Mouse (Mus musculus) neural tube, embryonic 15.5 days (tissue): ENCODE measurements around the gene Nek4. TPM values are rescaled to one million over a fixed set of nuclear protein-coding genes. Genes with fewer than 3 reads are reported as not detected.
A peak's percentile ranks its signal among the peaks of the same experiment; 100 is the strongest.

ENCODE experiments used
- ATAC-seq: fragments of 200-750 bp; cut with Nextera tagmentation; 2 replicates; pipeline ENCODE4 v1.8.0; 2017; ENCODE audit warnings: mild to moderate bottlenecking, moderate TSS enrichment, moderate library complexity; ENCODE audit not compliant: low FRiP score
- H3K27ac ChIP-seq: fragments of 300-500 bp; sonication (generic); replicated peaks from 2 replicates; pipeline ENCODE4 v1.5.1; 2015; ENCODE audit warnings: mild to moderate bottlenecking, inconsistent platforms
- H3K27me3 ChIP-seq: fragments of 300-500 bp; sonication (generic); replicated peaks from 2 replicates; pipeline ENCODE4 v1.6.1; 2015; ENCODE audit warnings: inconsistent platforms
- H3K36me3 ChIP-seq: fragments of 300-500 bp; sonication (generic); 2 replicates; pipeline ENCODE4 v1.6.1; 2015; ENCODE audit warnings: inconsistent platforms
- H3K4me1 ChIP-seq: fragments of 300-500 bp; sonication (generic); 2 replicates; pipeline ENCODE4 v1.6.1; 2015; ENCODE audit warnings: inconsistent platforms
- H3K4me2 ChIP-seq: fragments of 300-500 bp; sonication (generic); 2 replicates; pipeline ENCODE4 v1.6.1; 2015; ENCODE audit warnings: inconsistent platforms, mild to moderate bottlenecking, moderate library complexity
- H3K4me3 ChIP-seq: fragments of 300-500 bp; sonication (generic); replicated peaks from 2 replicates; pipeline ENCODE4 v1.5.1; 2015; ENCODE audit warnings: mild to moderate bottlenecking, inconsistent platforms
- H3K9ac ChIP-seq: fragments of 300-500 bp; sonication (generic); replicated peaks from 2 replicates; pipeline ENCODE4 v1.6.1; 2015; ENCODE audit warnings: mild to moderate bottlenecking, inconsistent platforms
- H3K9me3 ChIP-seq: fragments of 300-500 bp; sonication (generic); replicated peaks from 2 replicates; pipeline ENCODE4 v1.6.1; 2016; ENCODE audit warnings: inconsistent platforms
- WGBS: fragments of 180-500 bp; shearing (Covaris S2); methylation state at CpG from one replicate; pipeline ENCODE4 v1.1.7; 2015; ENCODE audit warnings: mixed read lengths; 5-methylcytosine and 5-hydroxymethylcytosine counted together
- polyA plus RNA-seq: library from polyadenylated mRNA; unstranded; fragments of >200 nt; fragmentation: Nextera tagmentation; extraction: Ambion mirVana; gene quantifications from 2 replicates; pipeline ENCODE4 v1.2.1, GENCODE M21; 2015

Gene Nek4
- polyA plus RNA-seq, 1 experiment from 2014 or later, result 15.8 TPM

- no peak overlapping the region for H3K4me3 ChIP-seq
- no peak overlapping the region for H3K4me2 ChIP-seq
- H3K27ac ChIP-seq, result no peak overlapping the region
- no peak for ATAC-seq
- H3K9me3 ChIP-seq, result no peaks in the 10 kb centered on the region
- H3K36me3 ChIP-seq, result peaks cover 48% of the 10 kb centered on the region
- H3K9ac ChIP-seq, result no peak overlapping the region
- H3K4me1 ChIP-seq, result no peaks in the 10 kb centered on the region
- 86% methylated on average over 3 of the region's 3 CpGs for WGBS
- H3K27me3 ChIP-seq, result no peaks in the 10 kb centered on the region
Measured at GRCm38 (mm10) chr14:30976222-30976621, 25.0 kb downstream of the Nek4 start.

- Histone ChIP-seq H3K36me3 (no peaks in the 10 kb centered on the region), H3K4me1 (peaks cover 14% of the 10 kb centered on the region), H3K9ac (no peak overlapping the region), H3K4me2 (no peak overlapping the region), H3K4me3 (no peak overlapping the region), H3K27me3 (no peaks in the 10 kb centered on the region), H3K27ac (no peak overlapping the region), H3K9me3 (no peaks in the 10 kb centered on the region)
- ATAC-seq, result no peak
Measured at GRCm38 (mm10) chr14:30996417-30996816, 45.2 kb downstream of the Nek4 start.

- H3K36me3 ChIP-seq, result no peaks in the 10 kb centered on the region
- peak overlapping the region; percentile 90 for H3K4me3 ChIP-seq
- no peak overlapping the region for H3K27ac ChIP-seq
- no peak for ATAC-seq
- H3K9ac ChIP-seq, result peak overlapping the region; percentile 87
- H3K27me3 ChIP-seq, result no peaks in the 10 kb centered on the region
- WGBS, result 67% methylated on average over 10 of the region's 10 CpGs
- no peaks in the 10 kb centered on the region for H3K9me3 ChIP-seq
- peaks cover 23% of the 10 kb centered on the region for H3K4me1 ChIP-seq
- H3K4me2 ChIP-seq, result peak overlapping the region; percentile 71
Measured at GRCm38 (mm10) chr14:31000356-31000755, 49.2 kb downstream of the Nek4 start.

- H3K4me2 ChIP-seq, result peak overlapping the region; percentile 71
- H3K9ac ChIP-seq, result peak overlapping the region; percentile 87
- H3K4me3 ChIP-seq, result peak overlapping the region; percentile 90
- no peaks in the 10 kb centered on the region for H3K36me3 ChIP-seq
- no peaks in the 10 kb centered on the region for H3K27me3 ChIP-seq
- WGBS, result 1% methylated on average over 21 of the region's 21 CpGs
- peak overlapping the region; percentile 92 for H3K27ac ChIP-seq
- H3K9me3 ChIP-seq, result no peaks in the 10 kb centered on the region
- ATAC-seq, result peak; percentile 53
- H3K4me1 ChIP-seq, result peaks cover 23% of the 10 kb centered on the region
Measured at GRCm38 (mm10) chr14:31000816-31001306, 49.7 kb downstream of the Nek4 start.

- WGBS, result under 1% methylated on average over 84 of the region's 84 CpGs
- H3K9me3 ChIP-seq, result no peaks in the 10 kb centered on the region
- peak; percentile 96 for ATAC-seq
- H3K9ac ChIP-seq, result peak within 1 kb of the TSS; percentile 87
- H3K27ac ChIP-seq, result peak within 1 kb of the TSS; percentile 92
- peak within 1 kb of the TSS; percentile 71 for H3K4me2 ChIP-seq
- peaks cover 23% of the 10 kb centered on the region for H3K4me1 ChIP-seq
- H3K27me3 ChIP-seq, result no peaks in the 10 kb centered on the region
- peak within 1 kb of the TSS; percentile 90 for H3K4me3 ChIP-seq
- H3K36me3 ChIP-seq, result peaks cover 4% of the 10 kb centered on the region
Measured at GRCm38 (mm10) chr14:31001307-31002205, 50.4 kb downstream of the Nek4 start, which contains the start of the genes Glt8d1 and Spcs1. Gene Glt8d1, plus strand, starts transcription at chr14:31001400. Gene Spcs1, minus strand, starts transcription at chr14:31001672.

- Histone ChIP-seq H3K4me3 (no peak overlapping the region), H3K9ac (no peak overlapping the region), H3K27me3 (no peaks in the 10 kb centered on the region), H3K4me2 (no peak overlapping the region), H3K9me3 (no peaks in the 10 kb centered on the region), H3K36me3 (peaks cover 28% of the 10 kb centered on the region), H3K27ac (no peak overlapping the region), H3K4me1 (peaks cover 21% of the 10 kb centered on the region)
- no peak for ATAC-seq
- WGBS, result 93% methylated on average over 2 of the region's 2 CpGs
Measured at GRCm38 (mm10) chr14:31004527-31004926, 53.4 kb downstream of the Nek4 start.

- H3K27ac ChIP-seq, result no peak overlapping the region
- H3K27me3 ChIP-seq, result no peaks in the 10 kb centered on the region
- H3K4me1 ChIP-seq, result peaks cover 9% of the 10 kb centered on the region
- no peak overlapping the region for H3K4me2 ChIP-seq
- ATAC-seq, result no peak
- H3K9me3 ChIP-seq, result no peaks in the 10 kb centered on the region
- H3K4me3 ChIP-seq, result no peak overlapping the region
- peaks cover 50% of the 10 kb centered on the region for H3K36me3 ChIP-seq
- H3K9ac ChIP-seq, result no peak overlapping the region
- WGBS, result 87% methylated on average over 5 of the region's 5 CpGs
Measured at GRCm38 (mm10) chr14:31006779-31007178, 55.6 kb downstream of the Nek4 start.

- Histone ChIP-seq H3K9me3 (no peaks in the 10 kb centered on the region), H3K36me3 (peaks cover 93% of the 10 kb centered on the region), H3K9ac (no peak overlapping the region), H3K4me2 (no peak overlapping the region), H3K27ac (no peak overlapping the region), H3K4me1 (no peaks in the 10 kb centered on the region), H3K27me3 (no peaks in the 10 kb centered on the region), H3K4me3 (no peak overlapping the region)
- ATAC-seq, result no peak
- 91% methylated on average over 3 of the region's 3 CpGs for WGBS
Measured at GRCm38 (mm10) chr14:31011588-31011987, 60.4 kb downstream of the Nek4 start.

GRCm38 (mm10) chr14:31013928-31014327 lies 62.8 kb downstream of the Nek4 start:
- Histone ChIP-seq H3K36me3 (peaks cover 77% of the 10 kb centered on the region), H3K9ac (no peak overlapping the region), H3K4me1 (peaks cover 14% of the 10 kb centered on the region), H3K4me2 (no peak overlapping the region), H3K9me3 (no peaks in the 10 kb centered on the region), H3K27me3 (no peaks in the 10 kb centered on the region), H3K27ac (no peak overlapping the region), H3K4me3 (no peak overlapping the region)
- no peak for ATAC-seq
- 98% methylated on average over 2 of the region's 2 CpGs for WGBS

GRCm38 (mm10) chr14:31016063-31016462 lies 64.9 kb downstream of the Nek4 start:
- peaks cover 24% of the 10 kb centered on the region for H3K4me1 ChIP-seq
- no peak overlapping the region for H3K4me2 ChIP-seq
- no peak overlapping the region for H3K9ac ChIP-seq
- no peak overlapping the region for H3K4me3 ChIP-seq
- H3K36me3 ChIP-seq, result peaks cover 59% of the 10 kb centered on the region
- no peaks in the 10 kb centered on the region for H3K9me3 ChIP-seq
- 93% methylated on average over 1 of the region's 1 CpGs for WGBS
- ATAC-seq, result no peak
- H3K27me3 ChIP-seq, result no peaks in the 10 kb centered on the region
- no peak overlapping the region for H3K27ac ChIP-seq

- Histone ChIP-seq H3K9me3 (no peaks in the 10 kb centered on the region), H3K36me3 (peaks cover 42% of the 10 kb centered on the region), H3K4me1 (peaks cover 29% of the 10 kb centered on the region), H3K4me2 (peak overlapping the region; percentile 91), H3K9ac (peak overlapping the region; percentile 91), H3K27me3 (no peaks in the 10 kb centered on the region), H3K4me3 (peak overlapping the region; percentile 66), H3K27ac (no peak overlapping the region)
- no peak for ATAC-seq
- 0% methylated on average over 2 of the region's 2 CpGs for WGBS
Measured at GRCm38 (mm10) chr14:31017854-31018253, 66.7 kb downstream of the Nek4 start.

GRCm38 (mm10) chr14:31018860-31019291 lies 67.7 kb downstream of the Nek4 start, which contains the start of the genes Pbrm1 and Gnl3:
Gene Pbrm1, plus strand, starts transcription at chr14:31019138.
Gene Gnl3, minus strand, starts transcription at chr14:31019152.
- H3K4me1 ChIP-seq, result peaks cover 29% of the 10 kb centered on the region
- peak within 1 kb of the TSS; percentile 99 for H3K27ac ChIP-seq
- no peaks in the 10 kb centered on the region for H3K27me3 ChIP-seq
- H3K9me3 ChIP-seq, result no peaks in the 10 kb centered on the region
- H3K4me3 ChIP-seq, result peak within 1 kb of the TSS; percentile 66
- peak; percentile 96 for ATAC-seq
- WGBS, result 1% methylated on average over 43 of the region's 53 CpGs
- peak within 1 kb of the TSS; percentile 91 for H3K9ac ChIP-seq
- H3K36me3 ChIP-seq, result peaks cover 33% of the 10 kb centered on the region
- H3K4me2 ChIP-seq, result peak within 1 kb of the TSS; percentile 91
